Mouse (Mus musculus): ENCODE measurements around the gene Ntrk3. TPM values are rescaled to one million over a fixed set of nuclear protein-coding genes. Genes with fewer than 3 reads are reported as not detected.

The Ntrk3 gene
- polyA plus RNA-seq, 1 experiment from 2014 or later: 2.2 TPM

- 80% methylated on average over 8 of the region's 8 CpGs for WGBS
- Histone ChIP-seq H3K27ac (no peak overlapping the region), H3K36me3 (no peaks in the 10 kb centered on the region), H3K4me2 (replicated peaks) (no peak overlapping the region), H3K9ac (no peak overlapping the region), H3K4me3 (no peak overlapping the region), H3K4me1 (no peaks in the 10 kb centered on the region; the same call in 1 of the 2 replicates), H3K27me3 (no peaks in the 10 kb centered on the region), H3K9me3 (no peaks in the 10 kb centered on the region)
- no peak for ATAC-seq (ENCODE audit: low FRiP score, low read depth)
Measured at GRCm38 (mm10) chr7:78718191-78718609, 19.6 kb downstream of the Ntrk3 start.

- ATAC-seq (ENCODE audit: low FRiP score, low read depth): no peak
- WGBS: 84% methylated on average over 7 of the region's 7 CpGs
- no peaks in the 10 kb centered on the region for H3K9me3 ChIP-seq
- H3K36me3 ChIP-seq: no peaks in the 10 kb centered on the region
- H3K4me3 ChIP-seq: no peak overlapping the region
- no peaks in the 10 kb centered on the region for H3K4me1 ChIP-seq
- H3K9ac ChIP-seq: no peak overlapping the region
- no peaks in the 10 kb centered on the region for H3K27me3 ChIP-seq
- H3K4me2 ChIP-seq (replicated peaks): no peak overlapping the region
- H3K27ac ChIP-seq: no peak overlapping the region
Measured at GRCm38 (mm10) chr7:78707708-78708107, 30.1 kb downstream of the Ntrk3 start.

DNA sequence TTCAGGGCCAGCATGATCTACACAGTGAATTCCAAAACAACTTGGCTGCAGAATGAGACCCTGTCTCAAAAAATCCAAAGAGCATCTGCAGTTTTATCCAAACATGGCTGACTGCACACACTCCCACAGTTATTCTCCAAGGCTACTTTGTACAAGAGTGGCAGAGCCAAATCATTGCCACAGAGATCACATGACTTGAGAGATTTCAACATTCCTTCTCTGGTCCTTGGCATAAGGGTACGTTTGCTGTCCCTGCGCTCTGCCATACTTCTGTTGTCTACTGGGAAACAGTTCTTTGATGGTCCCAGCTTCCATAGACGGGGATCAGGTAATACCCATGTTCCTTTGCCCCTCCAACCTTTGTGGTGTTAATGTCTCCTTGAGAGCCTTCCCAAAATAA is 30.7 kb downstream of the Ntrk3 start:
- 83% methylated on average over 3 of the region's 3 CpGs for WGBS
- Histone ChIP-seq H3K27me3 (no peaks in the 10 kb centered on the region), H3K9me3 (no peaks in the 10 kb centered on the region), H3K4me2 (replicated peaks) (no peak overlapping the region), H3K27ac (no peak overlapping the region), H3K4me3 (no peak overlapping the region), H3K36me3 (no peaks in the 10 kb centered on the region), H3K9ac (no peak overlapping the region), H3K4me1 (no peaks in the 10 kb centered on the region)
- no peak for ATAC-seq (ENCODE audit: low FRiP score, low read depth)

DNA sequence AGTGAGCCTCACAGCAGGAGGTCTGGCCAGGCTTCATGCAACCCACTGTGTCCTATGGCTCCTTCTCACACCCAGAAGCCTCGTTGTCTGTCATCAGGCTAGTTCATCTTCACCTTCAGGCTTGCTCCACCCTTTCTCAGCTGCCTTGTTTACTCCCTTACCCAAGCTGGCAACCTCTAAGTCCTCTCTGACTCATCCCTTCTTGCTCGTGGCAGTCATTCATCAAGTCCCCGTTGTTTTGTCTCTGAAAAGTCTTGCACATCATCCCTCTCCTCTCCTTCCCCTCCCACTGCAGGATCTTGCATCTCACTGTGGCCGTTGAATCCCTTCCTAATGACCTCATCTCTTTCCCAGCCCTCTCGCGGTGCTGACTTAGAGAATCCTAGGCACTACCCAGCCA is 35.1 kb downstream of the Ntrk3 start:
- Histone ChIP-seq H3K4me1 (no peaks in the 10 kb centered on the region), H3K9ac (no peak overlapping the region), H3K4me2 (replicated peaks) (no peak overlapping the region), H3K9me3 (no peaks in the 10 kb centered on the region), H3K27ac (no peak overlapping the region), H3K4me3 (no peak overlapping the region), H3K27me3 (no peaks in the 10 kb centered on the region), H3K36me3 (no peaks in the 10 kb centered on the region)
- no peak for ATAC-seq (ENCODE audit: low FRiP score, low read depth)
- 59% methylated on average over 6 of the region's 6 CpGs for WGBS

GRCm38 (mm10) chr7:78695200-78695599 is 42.6 kb downstream of the Ntrk3 start:
- Histone ChIP-seq H3K36me3 (no peaks in the 10 kb centered on the region), H3K9ac (no peak overlapping the region), H3K27me3 (no peaks in the 10 kb centered on the region), H3K9me3 (no peaks in the 10 kb centered on the region), H3K4me3 (no peak overlapping the region), H3K27ac (no peak overlapping the region), H3K4me1 (no peaks in the 10 kb centered on the region), H3K4me2 (replicated peaks) (no peak overlapping the region)
- no peak for ATAC-seq (ENCODE audit: low FRiP score, low read depth)
- 87% methylated on average over 3 of the region's 3 CpGs for WGBS

DNA sequence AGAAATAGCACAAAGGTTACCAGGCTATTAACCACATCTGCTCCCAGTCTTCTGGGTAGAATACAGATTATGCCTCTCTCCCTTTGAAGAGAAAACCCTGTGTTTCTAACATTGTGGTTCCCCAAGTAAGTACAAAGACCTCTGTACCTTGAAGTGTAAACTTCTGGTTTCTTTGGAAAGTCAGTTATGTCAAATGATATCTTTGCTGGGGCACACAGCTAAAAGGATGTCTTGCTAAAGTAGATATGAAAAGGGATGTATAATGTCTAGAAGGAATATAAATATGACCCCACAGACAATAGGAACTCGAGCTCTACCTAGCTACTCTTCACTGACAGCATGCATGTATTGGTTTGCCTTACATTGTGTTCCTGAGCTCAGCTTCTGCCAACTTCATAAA is 44.7 kb downstream of the Ntrk3 start:
- no peaks in the 10 kb centered on the region for H3K36me3 ChIP-seq
- no peak overlapping the region for H3K27ac ChIP-seq
- H3K9ac ChIP-seq: no peak overlapping the region
- H3K9me3 ChIP-seq: no peaks in the 10 kb centered on the region
- no peaks in the 10 kb centered on the region for H3K27me3 ChIP-seq
- WGBS: 52% methylated on average over 1 of the region's 1 CpGs
- H3K4me2 ChIP-seq (replicated peaks): no peak overlapping the region
- no peak overlapping the region for H3K4me3 ChIP-seq
- no peak for ATAC-seq (ENCODE audit: low FRiP score, low read depth)
- no peaks in the 10 kb centered on the region for H3K4me1 ChIP-seq

GRCm38 (mm10) chr7:78690956-78691355 is 46.9 kb downstream of the Ntrk3 start:
- Histone ChIP-seq H3K9me3 (no peaks in the 10 kb centered on the region), H3K27me3 (no peaks in the 10 kb centered on the region), H3K4me1 (no peaks in the 10 kb centered on the region), H3K4me2 (replicated peaks) (no peak overlapping the region), H3K27ac (no peak overlapping the region), H3K9ac (no peak overlapping the region), H3K4me3 (no peak overlapping the region), H3K36me3 (no peaks in the 10 kb centered on the region)
- no peak for ATAC-seq (ENCODE audit: low FRiP score, low read depth)
- 48% methylated on average over 3 of the region's 3 CpGs for WGBS

GRCm38 (mm10) chr7:78684943-78685342 is 52.9 kb downstream of the Ntrk3 start:
- Histone ChIP-seq H3K4me2 (replicated peaks) (no peak overlapping the region), H3K27me3 (no peaks in the 10 kb centered on the region), H3K4me1 (no peaks in the 10 kb centered on the region), H3K27ac (no peak overlapping the region), H3K36me3 (no peaks in the 10 kb centered on the region), H3K4me3 (no peak overlapping the region), H3K9ac (no peak overlapping the region), H3K9me3 (no peaks in the 10 kb centered on the region)
- WGBS: 72% methylated on average over 6 of the region's 6 CpGs
- no peak for ATAC-seq (ENCODE audit: low FRiP score, low read depth)

- no peaks in the 10 kb centered on the region for H3K9me3 ChIP-seq
- no peaks in the 10 kb centered on the region for H3K36me3 ChIP-seq
- no peak overlapping the region for H3K9ac ChIP-seq
- H3K4me2 ChIP-seq (replicated peaks): no peak overlapping the region
- no peak overlapping the region for H3K4me3 ChIP-seq
- ATAC-seq (ENCODE audit: low FRiP score, low read depth): no peak
- WGBS: 78% methylated on average over 2 of the region's 2 CpGs
- H3K27ac ChIP-seq: no peak overlapping the region
- H3K27me3 ChIP-seq: no peaks in the 10 kb centered on the region
- no peaks in the 10 kb centered on the region for H3K4me1 ChIP-seq
Measured at GRCm38 (mm10) chr7:78680871-78681270, 56.9 kb downstream of the Ntrk3 start.

DNA sequence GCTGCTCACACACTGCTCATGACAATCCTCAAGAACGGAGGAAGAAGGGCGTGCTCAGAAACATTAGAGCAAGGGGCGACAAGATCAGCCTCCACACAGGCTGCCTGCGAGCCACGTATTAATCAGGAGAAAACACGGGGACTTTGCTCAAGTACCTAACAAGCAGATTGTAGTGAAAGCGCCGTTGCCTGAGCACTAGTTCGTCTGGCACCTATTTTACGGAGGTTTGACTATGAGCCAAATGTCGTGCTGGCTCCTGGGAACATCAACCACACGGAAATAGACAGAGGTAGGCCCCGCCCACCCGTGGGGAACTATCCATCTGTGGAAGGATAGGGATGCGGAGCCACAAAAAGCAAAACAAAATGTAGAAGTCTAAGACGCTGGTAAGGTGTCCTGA is 68.4 kb downstream of the Ntrk3 start:
- no peak for ATAC-seq (ENCODE audit: low FRiP score, low read depth)
- Histone ChIP-seq H3K36me3 (no peaks in the 10 kb centered on the region), H3K4me2 (replicated peaks) (no peak overlapping the region), H3K27me3 (no peaks in the 10 kb centered on the region), H3K9ac (no peak overlapping the region), H3K4me1 (no peaks in the 10 kb centered on the region), H3K4me3 (no peak overlapping the region), H3K9me3 (no peaks in the 10 kb centered on the region), H3K27ac (no peak overlapping the region)
- WGBS: 87% methylated on average over 16 of the region's 16 CpGs

DNA sequence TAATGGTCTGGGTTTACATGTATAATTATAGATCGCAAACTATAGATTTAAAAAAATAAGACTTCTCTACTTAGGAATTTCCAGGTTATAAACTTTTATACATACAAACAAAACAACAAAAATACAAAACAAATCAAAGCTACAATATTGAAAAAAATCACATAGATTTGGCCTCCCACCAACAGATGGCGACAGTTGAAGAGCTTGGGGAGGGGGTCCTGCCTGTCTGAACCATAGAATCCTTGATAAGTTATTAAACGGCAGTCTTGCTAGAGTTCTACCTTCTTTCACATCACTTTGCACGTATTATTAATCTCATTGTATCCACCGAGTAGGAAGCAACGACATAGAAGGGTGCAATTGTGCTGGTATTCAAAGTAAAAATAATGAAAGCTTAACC is 68.9 kb downstream of the Ntrk3 start:
- 92% methylated on average over 6 of the region's 6 CpGs for WGBS
- Histone ChIP-seq H3K4me3 (no peak overlapping the region), H3K36me3 (no peaks in the 10 kb centered on the region), H3K9ac (no peak overlapping the region), H3K4me2 (replicated peaks) (no peak overlapping the region), H3K4me1 (no peaks in the 10 kb centered on the region), H3K9me3 (no peaks in the 10 kb centered on the region), H3K27ac (no peak overlapping the region), H3K27me3 (no peaks in the 10 kb centered on the region)
- no peak for ATAC-seq (ENCODE audit: low FRiP score, low read depth)

- no peaks in the 10 kb centered on the region for H3K27me3 ChIP-seq
- H3K4me2 ChIP-seq (replicated peaks): no peak overlapping the region
- H3K36me3 ChIP-seq: no peaks in the 10 kb centered on the region
- H3K9me3 ChIP-seq: no peaks in the 10 kb centered on the region
- ATAC-seq (ENCODE audit: low FRiP score, low read depth): no peak
- H3K4me3 ChIP-seq: no peak overlapping the region
- no peak overlapping the region for H3K9ac ChIP-seq
- no peak overlapping the region for H3K27ac ChIP-seq
- H3K4me1 ChIP-seq: no peaks in the 10 kb centered on the region
- 86% methylated on average over 6 of the region's 6 CpGs for WGBS
Measured at GRCm38 (mm10) chr7:78668003-78668635, 69.7 kb downstream of the Ntrk3 start.

GRCm38 (mm10) chr7:78660832-78661231 is 77.0 kb downstream of the Ntrk3 start:
- H3K36me3 ChIP-seq: no peaks in the 10 kb centered on the region
- no peak overlapping the region for H3K27ac ChIP-seq
- ATAC-seq (ENCODE audit: low FRiP score, low read depth): no peak
- WGBS: 82% methylated on average over 7 of the region's 7 CpGs
- H3K9me3 ChIP-seq: no peaks in the 10 kb centered on the region
- H3K4me2 ChIP-seq (replicated peaks): no peak overlapping the region
- no peaks in the 10 kb centered on the region for H3K4me1 ChIP-seq
- H3K4me3 ChIP-seq: no peak overlapping the region
- no peak overlapping the region for H3K9ac ChIP-seq
- H3K27me3 ChIP-seq: 0 out of 2 replicates have a peak, but pooled peaks cover 2% of the 10 kb centered on the region
